In genomic region chr4:120241106-120241505, GRCm38 (mm10) we compare ENCODE assay signal across 18 mouse cellular contexts. TPM values are rescaled to one million over a fixed set of nuclear protein-coding genes. Genes with fewer than 3 reads are reported as not detected.
A peak's percentile ranks its signal among the peaks of the same experiment; 100 is the strongest.
DNase-seq lines count a peak whose midpoint lies in the region; ATAC-seq lines count a peak whose summit lies in the region.
"Had no signal": no experiment of that assay in that cellular context is flagged by ENCODE, and none has a peak within 500 bp of the region (broad histone marks: within the 10 kb centered on the region; RNA-seq: fewer than 3 reads in every experiment).

No protein-coding gene starts in this region.

- no peaks in the 10 kb centered on the region for H3K36me3 ChIP-seq in heart, embryonic 13.5 days
- H3K36me3 ChIP-seq in forebrain, embryonic 14.5 days (ENCODE audit: control insufficient read depth, insufficient read depth, low read length): no peaks in the 10 kb centered on the region
- H3K36me3 ChIP-seq in forebrain, embryonic 16.5 days (ENCODE audit: control insufficient read depth, insufficient read depth): no peaks in the 10 kb centered on the region
- no peaks in the 10 kb centered on the region for H3K36me3 ChIP-seq in midbrain, embryonic 15.5 days (replicated peaks)
- H3K36me3 ChIP-seq: G1E; limb, embryonic 15.5 days had no signal

- H3K9ac ChIP-seq in heart, embryonic 13.5 days: 0 out of 2 replicates have a peak overlapping the region, but pooled peaks have one; percentile 14
- peak overlapping the region; percentile 36; the same call in 1 of the 2 replicates for H3K9ac ChIP-seq in forebrain, embryonic 14.5 days (ENCODE audit: low read length)
- H3K9ac ChIP-seq in forebrain, embryonic 16.5 days (replicated peaks; ENCODE audit: low read depth, low read length): peak overlapping the region; percentile 30
- no peak overlapping the region for H3K9ac ChIP-seq in midbrain, embryonic 15.5 days
- H3K9ac ChIP-seq: limb, embryonic 15.5 days had no signal

- peaks cover 10% of the 10 kb centered on the region for H3K4me1 ChIP-seq in heart, embryonic 13.5 days
- peaks cover 54% of the 10 kb centered on the region for H3K4me1 ChIP-seq in forebrain, embryonic 14.5 days (ENCODE audit: control insufficient read depth, insufficient read depth, low read length)
- peaks cover 50% of the 10 kb centered on the region for H3K4me1 ChIP-seq in forebrain, embryonic 16.5 days (replicated peaks; ENCODE audit: control insufficient read depth, insufficient read depth, low read length)
- H3K4me1 ChIP-seq in midbrain, embryonic 15.5 days: peaks cover 36% of the 10 kb centered on the region

- H3K4me3 ChIP-seq in heart, embryonic 13.5 days: no peak overlapping the region
- no peak overlapping the region for H3K4me3 ChIP-seq in forebrain, embryonic 14.5 days (ENCODE audit: low read depth, low read length)
- H3K4me3 ChIP-seq in forebrain, embryonic 16.5 days (replicated peaks; ENCODE audit: low read length): no peak overlapping the region
- no peak overlapping the region for H3K4me3 ChIP-seq in midbrain, embryonic 15.5 days
- H3K4me3 ChIP-seq: limb, embryonic 15.5 days had no signal

- ATAC-seq in heart, embryonic 13.5 days (ENCODE audit: extremely low read depth, insufficient number of reproducible peaks, low FRiP score, low TSS enrichment): no peak
- no peak for ATAC-seq in forebrain, embryonic 14.5 days
- no peak for ATAC-seq in forebrain, embryonic 16.5 days
- no peak for ATAC-seq in midbrain, embryonic 15.5 days (replicated peaks)
- ATAC-seq: inflammation-experienced regulatory T-cells, adult 6 months had no signal

- H3K4me2 ChIP-seq in heart, embryonic 13.5 days: no peak overlapping the region
- H3K4me2 ChIP-seq in forebrain, embryonic 14.5 days (ENCODE audit: low read length): no peak overlapping the region
- no peak overlapping the region for H3K4me2 ChIP-seq in forebrain, embryonic 16.5 days (ENCODE audit: low read length)
- H3K4me2 ChIP-seq in midbrain, embryonic 15.5 days: no peak overlapping the region
- H3K4me2 ChIP-seq: limb, embryonic 15.5 days had no signal

- 73% methylated on average over 3 of the region's 3 CpGs for WGBS in heart, embryonic 13.5 days
- WGBS in forebrain, embryonic 14.5 days: 56% methylated on average over 3 of the region's 3 CpGs
- 52% methylated on average over 3 of the region's 3 CpGs for WGBS in forebrain, embryonic 16.5 days
- 51% methylated on average over 3 of the region's 3 CpGs for WGBS in midbrain, embryonic 15.5 days

- no peak for DNase-seq in heart, adult 8-10 months (ENCODE audit: low spot score)
- DNase-seq in forebrain, embryonic 14.5 days (ENCODE audit: low spot score): no peak
- DNase-seq in thymus, postnatal 0 days (ENCODE audit: low spot score): no peak
- DNase-seq in layer of hippocampus, adult 9-11 months: no peak
- DNase-seq: gastrocnemius, postnatal 14 days; heart, postnatal 10 days; kidney, adult 8-10 months; kidney, postnatal 4 days; lung, postnatal 36 days; right cerebral cortex, postnatal 4 days; thymus, postnatal 36 days had no signal

- no peak overlapping the region for H3K27ac ChIP-seq in heart, embryonic 13.5 days (replicated peaks)
- peak overlapping the region; percentile 87 for H3K27ac ChIP-seq in forebrain, embryonic 14.5 days (ENCODE audit: low read depth, low read length)
- peak overlapping the region; percentile 97 for H3K27ac ChIP-seq in forebrain, embryonic 16.5 days (ENCODE audit: low read length)
- H3K27ac ChIP-seq in midbrain, embryonic 15.5 days: peak overlapping the region; percentile 74
- H3K27ac ChIP-seq: limb, embryonic 15.5 days had no signal

- H3K27me3 ChIP-seq in heart, embryonic 13.5 days (replicated peaks): peaks cover 67% of the 10 kb centered on the region
- H3K27me3 ChIP-seq in forebrain, embryonic 14.5 days (replicated peaks; ENCODE audit: control insufficient read depth, insufficient read depth, low read length): no peaks in the 10 kb centered on the region
- no peaks in the 10 kb centered on the region for H3K27me3 ChIP-seq in forebrain, embryonic 16.5 days (replicated peaks; ENCODE audit: control insufficient read depth, insufficient read depth, low read length)
- H3K27me3 ChIP-seq in midbrain, embryonic 15.5 days (replicated peaks): no peaks in the 10 kb centered on the region

- no peaks in the 10 kb centered on the region for H3K9me3 ChIP-seq in heart, embryonic 13.5 days
- no peaks in the 10 kb centered on the region for H3K9me3 ChIP-seq in forebrain, embryonic 14.5 days (replicated peaks; ENCODE audit: control insufficient read depth, low read length)
- no peaks in the 10 kb centered on the region for H3K9me3 ChIP-seq in forebrain, embryonic 16.5 days (ENCODE audit: control insufficient read depth, low read length)
- no peaks in the 10 kb centered on the region for H3K9me3 ChIP-seq in midbrain, embryonic 15.5 days
- H3K9me3 ChIP-seq: limb, embryonic 15.5 days had no signal

RNA-seq across cellular contexts. Expression of gene Foxo6, which starts 46.0 kb away (rescaled TPM):
- 0.10 TPM in 1 of 2 replicates, not detected in the other for polyA plus RNA-seq in heart, embryonic 13.5 days (2015; fragmentation: Nextera tagmentation; extraction: Ambion mirVana)
- total RNA-seq in heart, adult 8-10 months (2022): 1 to 10 TPM; 2.3 to 6.3 (median 3.3) TPM
- 4.9 and 6.5 TPM in 2 replicates for polyA plus RNA-seq in forebrain, embryonic 14.5 days (2014; fragmentation: Nextera tagmentation; extraction: Ambion mirVana)
- 3.6 and 3.7 TPM in 2 replicates for polyA plus RNA-seq in forebrain, embryonic 16.5 days (2015; fragmentation: Nextera tagmentation; extraction: Ambion mirVana)
- 1.2 and 1.3 TPM in 2 replicates for polyA plus RNA-seq in midbrain, embryonic 15.5 days (2015; fragmentation: Nextera tagmentation; extraction: Ambion mirVana)
- not detected in 2 replicates for polyA plus RNA-seq in thymus, postnatal 0 days (2015; fragmentation: Nextera tagmentation; extraction: Ambion mirVana)
- total RNA-seq: G1E had no signal
- polyA plus RNA-seq: G1E; inflammation-experienced regulatory T-cells, adult 6 months; liver, embryonic 16.5 days had no signal
